Mouse (Mus musculus): ENCODE results near the gene Dpagt1.

GRCm38 (mm10) chr9:44318826-44319095 is 7.1 kb upstream of the Dpagt1 start:
- TF ChIP-seq CTCF (IDR thresholded peaks at IDR 0.05; ENCODE audit: extremely low read depth, insufficient read depth, insufficient read length, insufficient replicate concordance) (no peak), POLR2A (IDR thresholded peaks at IDR 0.05; ENCODE audit: low read depth, low read length) (no peak)
